Mouse (Mus musculus) intestine, embryonic 16.5 days (tissue): Measurements from ENCODE around the gene Tnfrsf13c. TPM values are rescaled to one million over a fixed set of nuclear protein-coding genes. Genes with fewer than 3 reads are reported as not detected.

Experiments
- ATAC-seq: fragments of 200-750 bp; cut with Nextera tagmentation; 2 replicates; pipeline ENCODE4 v1.8.0; 2017; ENCODE audit warnings: moderate TSS enrichment, moderate library complexity
- H3K27ac ChIP-seq: fragments of 300-500 bp; sonication (generic); 2 replicates; pipeline ENCODE4 v1.5.1; 2014; ENCODE audit warnings: mild to moderate bottlenecking, low read length
- H3K27me3 ChIP-seq: fragments of 300-500 bp; sonication (generic); replicated peaks from 2 replicates; pipeline ENCODE4 v1.6.1; 2014; ENCODE audit warnings: low read length, control low read depth, mixed read lengths; ENCODE audit not compliant: control insufficient read depth, insufficient read depth
- H3K36me3 ChIP-seq: fragments of 300-500 bp; sonication (generic); 2 replicates; pipeline ENCODE4 v1.6.1; 2014; ENCODE audit warnings: low read length, control low read depth; ENCODE audit not compliant: control insufficient read depth, insufficient read depth
- H3K4me1 ChIP-seq: fragments of 300-500 bp; sonication (generic); 2 replicates; pipeline ENCODE4 v1.6.1; 2014; ENCODE audit warnings: low read length, control low read depth, mixed read lengths; ENCODE audit not compliant: control insufficient read depth, insufficient read depth
- H3K4me2 ChIP-seq: fragments of 300-500 bp; sonication (generic); 2 replicates; pipeline ENCODE4 v1.6.1; 2014; ENCODE audit warnings: low read depth, low read length, control low read depth
- H3K4me3 ChIP-seq: fragments of 300-500 bp; sonication (generic); 2 replicates; pipeline ENCODE4 v1.5.1; 2014; ENCODE audit warnings: mild to moderate bottlenecking, low read length
- H3K9ac ChIP-seq: fragments of 300-500 bp; sonication (generic); 2 replicates; pipeline ENCODE4 v1.6.1; 2014; ENCODE audit warnings: low read depth, low read length
- H3K9me3 ChIP-seq: fragments of 300-500 bp; sonication (generic); 2 replicates; pipeline ENCODE4 v1.6.1; 2016; ENCODE audit warnings: low read length, control low read depth; ENCODE audit not compliant: control insufficient read depth
- WGBS: fragments of 180-500 bp; shearing (Covaris S2); extraction: QIAGEN DNeasy Blood & Tissue Kit; methylation state at CpG from one replicate; pipeline ENCODE4 v1.1.7; 2014; 5-methylcytosine and 5-hydroxymethylcytosine counted together
- microRNA counts: library from miRNA; unstranded; fragments of <30 nt; microRNA quantifications from one replicate; lab custom pipeline; 2016
- microRNA-seq: library from miRNA; unstranded; fragments of <30 nt; microRNA quantifications from one replicate; pipeline ENCODE4, GENCODE M21; 2016
- polyA plus RNA-seq: library from polyadenylated mRNA; unstranded; fragments of >200 nt; fragmentation: Nextera tagmentation; extraction: Ambion mirVana; gene quantifications from 2 replicates; pipeline ENCODE4 v1.2.1, GENCODE M21; 2015

The Tnfrsf13c gene
- polyA plus RNA-seq, 1 experiment from 2014 or later: 0.11 TPM

- Histone ChIP-seq H3K9ac (no peak overlapping the region), H3K27me3 (no peaks in the 10 kb centered on the region), H3K4me1 (no peaks in the 10 kb centered on the region), H3K4me2 (no peak overlapping the region), H3K4me3 (no peak overlapping the region), H3K36me3 (peaks cover 69% of the 10 kb centered on the region), H3K9me3 (no peaks in the 10 kb centered on the region), H3K27ac (no peak overlapping the region)
- ATAC-seq: no peak
- WGBS: 59% methylated on average over 10 of the region's 10 CpGs
Measured at GRCm38 (mm10) chr15:82183596-82183995, 40.6 kb downstream of the Tnfrsf13c start.

DNA sequence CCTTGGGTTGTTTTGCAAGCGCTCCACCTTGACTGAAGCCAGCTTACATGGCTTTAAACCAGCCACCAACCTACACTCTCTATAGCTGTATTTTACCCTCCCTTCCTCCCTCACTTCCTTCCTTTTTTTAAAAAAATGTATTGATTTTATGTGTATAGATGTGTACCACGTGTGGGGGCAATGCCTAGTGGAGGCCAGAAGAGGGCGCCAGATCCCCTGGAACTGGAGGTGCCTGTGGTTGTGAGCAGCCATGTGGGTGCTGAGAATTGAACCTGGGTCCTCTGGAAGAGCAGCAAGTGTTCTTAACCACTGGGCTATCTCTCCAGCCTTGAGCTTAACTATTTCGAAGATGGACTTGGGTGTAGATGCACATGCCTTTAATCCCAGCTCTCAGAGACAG, 41.9 kb downstream of the Tnfrsf13c start:
- no peak for ATAC-seq
- Histone ChIP-seq H3K4me3 (no peak overlapping the region), H3K9ac (no peak overlapping the region), H3K27me3 (no peaks in the 10 kb centered on the region), H3K36me3 (peaks cover 67% of the 10 kb centered on the region), H3K27ac (no peak overlapping the region), H3K4me1 (no peaks in the 10 kb centered on the region), H3K9me3 (no peaks in the 10 kb centered on the region), H3K4me2 (no peak overlapping the region)
- 97% methylated on average over 4 of the region's 4 CpGs for WGBS

DNA sequence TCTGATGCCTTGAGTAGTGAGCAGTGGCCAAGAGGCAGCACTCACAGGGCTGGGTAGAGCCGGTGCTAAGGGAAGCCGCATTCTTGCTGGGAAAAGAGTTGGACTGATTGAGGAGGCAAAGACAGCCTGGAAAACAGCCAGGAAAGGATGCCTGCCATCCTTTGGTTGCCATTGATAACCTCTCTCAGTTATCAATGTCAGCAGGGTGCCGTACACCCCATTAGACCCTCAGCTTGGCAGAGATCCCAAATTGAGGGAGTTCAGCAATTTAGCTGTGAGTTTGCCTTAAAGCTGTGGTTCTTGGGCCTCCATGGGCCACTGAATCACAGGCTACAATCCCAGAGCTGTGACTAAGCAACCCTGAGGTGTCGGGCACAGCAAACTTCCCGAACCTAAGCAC, 43.0 kb downstream of the Tnfrsf13c start:
- Histone ChIP-seq H3K9me3 (no peaks in the 10 kb centered on the region), H3K4me1 (no peaks in the 10 kb centered on the region), H3K4me3 (no peak overlapping the region), H3K27ac (no peak overlapping the region), H3K27me3 (no peaks in the 10 kb centered on the region), H3K9ac (no peak overlapping the region), H3K4me2 (no peak overlapping the region), H3K36me3 (peaks cover 55% of the 10 kb centered on the region)
- WGBS: 93% methylated on average over 5 of the region's 5 CpGs
- ATAC-seq: no peak

DNA sequence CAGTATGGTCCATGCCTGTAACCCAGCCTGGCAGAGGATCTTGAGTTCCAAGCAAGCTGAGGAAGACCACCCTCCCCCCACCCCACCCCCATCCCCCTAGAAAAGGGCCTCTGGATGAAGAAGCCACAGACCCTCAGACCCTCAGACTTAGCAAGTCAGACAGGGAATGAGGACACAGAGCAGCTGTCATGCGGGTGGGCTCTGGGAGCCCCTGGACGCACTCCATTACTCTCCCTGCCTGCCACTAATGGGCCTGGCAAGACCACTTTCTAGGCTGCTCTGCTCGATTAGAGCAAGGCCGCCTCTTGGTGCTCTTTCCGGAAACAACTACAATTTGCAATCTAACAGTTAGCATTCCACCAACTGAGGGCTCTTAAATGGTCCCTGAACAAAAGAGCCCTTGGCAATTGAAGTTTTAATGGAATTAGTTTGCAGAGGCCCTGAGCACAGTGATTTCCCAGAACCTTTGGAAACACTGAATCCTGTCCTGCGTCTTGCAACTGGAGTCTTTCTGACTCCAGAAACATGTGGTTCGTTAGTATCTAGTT, 46.4 kb downstream of the Tnfrsf13c start:
- no peaks in the 10 kb centered on the region for H3K27me3 ChIP-seq
- H3K36me3 ChIP-seq: peaks cover 57% of the 10 kb centered on the region
- H3K9ac ChIP-seq: no peak overlapping the region
- no peaks in the 10 kb centered on the region for H3K9me3 ChIP-seq
- no peak for ATAC-seq
- H3K4me3 ChIP-seq: no peak overlapping the region
- no peak overlapping the region for H3K4me2 ChIP-seq
- no peaks in the 10 kb centered on the region for H3K4me1 ChIP-seq
- no peak overlapping the region for H3K27ac ChIP-seq
- WGBS: 85% methylated on average over 7 of the region's 7 CpGs

- H3K27ac ChIP-seq: no peak overlapping the region
- peaks cover 39% of the 10 kb centered on the region for H3K36me3 ChIP-seq
- 0 out of 2 replicates have a peak, but pooled peaks cover under 1% of the 10 kb centered on the region for H3K4me1 ChIP-seq
- no peak overlapping the region for H3K4me2 ChIP-seq
- no peak overlapping the region for H3K4me3 ChIP-seq
- no peaks in the 10 kb centered on the region for H3K9me3 ChIP-seq
- no peaks in the 10 kb centered on the region for H3K27me3 ChIP-seq
- no peak overlapping the region for H3K9ac ChIP-seq
- ATAC-seq: no peak
- WGBS: 94% methylated on average over 9 of the region's 9 CpGs
Measured at GRCm38 (mm10) chr15:82175091-82175490, 49.1 kb downstream of the Tnfrsf13c start.

DNA sequence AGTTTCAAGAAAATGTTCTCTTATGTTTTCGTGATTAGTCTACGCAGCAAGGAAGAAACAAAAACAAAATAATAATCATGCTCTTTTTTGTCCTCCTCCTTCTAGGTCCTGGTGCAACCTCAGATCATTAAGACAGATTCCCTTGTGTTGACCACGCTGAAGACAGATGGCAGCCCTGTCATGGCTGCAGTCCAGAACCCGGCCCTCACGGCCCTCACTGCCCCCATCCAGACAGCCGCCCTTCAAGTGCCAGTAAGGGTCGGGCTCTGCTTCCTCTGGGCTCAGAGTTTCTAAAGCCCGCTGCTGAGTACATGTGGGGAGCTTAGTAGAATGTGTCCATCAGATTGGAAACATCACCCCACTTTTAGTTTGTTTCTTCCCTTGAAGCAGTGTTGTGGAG, 51.5 kb downstream of the Tnfrsf13c start:
- 74% methylated on average over 8 of the region's 8 CpGs for WGBS
- Histone ChIP-seq H3K36me3 (peaks cover 18% of the 10 kb centered on the region), H3K27ac (no peak overlapping the region), H3K9ac (no peak overlapping the region), H3K4me1 (peaks cover 9% of the 10 kb centered on the region), H3K4me2 (no peak overlapping the region), H3K27me3 (no peaks in the 10 kb centered on the region), H3K9me3 (no peaks in the 10 kb centered on the region), H3K4me3 (no peak overlapping the region)
- no peak for ATAC-seq

MicroRNAs within 50 kb of the gene (microRNA counts, 519-probe panel; counts per million panel counts)
- microRNA mmu-miR-33 (lab: Ali Mortazavi, UCI): 2,213 counts per million, percentile 52 among the panel's probes with 10 or more counts

Small RNAs within 50 kb of the gene (microRNA-seq; reads per million reads assigned to microRNA genes)
- 85.1 reads per million, percentile 45 among the genes with 10 or more reads in this experiment for gene Mir33

Other genes with a start within 250 kb of the Tnfrsf13c start
- gene 1700029P11Rik, start 243.8 kb downstream of the Tnfrsf13c start, polyA plus RNA-seq: not detected in 2 replicates
- 72.1 and 78.4 TPM in 2 replicates for gene Xrcc6, start 236.5 kb downstream of the Tnfrsf13c start, polyA plus RNA-seq
- 17.1 and 19.6 TPM in 2 replicates for gene Desi1, start 190.5 kb downstream of the Tnfrsf13c start, polyA plus RNA-seq
- 215 and 246 TPM in 2 replicates for gene Snu13, start 176.8 kb downstream of the Tnfrsf13c start, polyA plus RNA-seq
- gene 4930407I10Rik, start 165.2 kb downstream of the Tnfrsf13c start, polyA plus RNA-seq: not detected in 2 replicates
- not detected in 2 replicates for gene Mei1, start 154.4 kb downstream of the Tnfrsf13c start, polyA plus RNA-seq
- gene Ccdc134, start 96.4 kb downstream of the Tnfrsf13c start, polyA plus RNA-seq: 9.8 and 11.6 TPM in 2 replicates
- 138 and 141 TPM in 2 replicates for gene Srebf2, start 77.2 kb downstream of the Tnfrsf13c start, polyA plus RNA-seq
- gene Shisa8, start 11.6 kb downstream of the Tnfrsf13c start, polyA plus RNA-seq: 0.06 and 0.09 TPM in 2 replicates
- 36.3 and 43.6 TPM in 2 replicates for gene Cenpm, start 20.4 kb upstream of the Tnfrsf13c start, polyA plus RNA-seq
- gene 1500009C09Rik, start 28.0 kb upstream of the Tnfrsf13c start, polyA plus RNA-seq: not detected in 2 replicates
- 4.2 and 4.4 TPM in 2 replicates for gene Sept3, start 50.5 kb upstream of the Tnfrsf13c start, polyA plus RNA-seq
- 0.15 and 0.16 TPM in 2 replicates for gene Wbp2nl, start 74.6 kb upstream of the Tnfrsf13c start, polyA plus RNA-seq
- gene Naga, start 114.6 kb upstream of the Tnfrsf13c start, polyA plus RNA-seq: 296 and 437 TPM in 2 replicates
- gene Pheta2, start 114.6 kb upstream of the Tnfrsf13c start, polyA plus RNA-seq: 11.6 and 13.2 TPM in 2 replicates
- 332 and 340 TPM in 2 replicates for gene Smdt1, start 114.6 kb upstream of the Tnfrsf13c start, polyA plus RNA-seq
- gene Ndufa6, start 130.0 kb upstream of the Tnfrsf13c start, polyA plus RNA-seq: 561 and 588 TPM in 2 replicates
- gene Cyp2d22, start 155.9 kb upstream of the Tnfrsf13c start, polyA plus RNA-seq: 14.1 and 14.9 TPM in 2 replicates
- not detected in 2 replicates for gene Cyp2d11, start 169.7 kb upstream of the Tnfrsf13c start, polyA plus RNA-seq
- 0.67 and 1.8 TPM in 2 replicates for gene Cyp2d10, start 182.8 kb upstream of the Tnfrsf13c start, polyA plus RNA-seq
- gene Cyp2d9, start 209.1 kb upstream of the Tnfrsf13c start, polyA plus RNA-seq: 0.10 and 0.31 TPM in 2 replicates